Mouse (Mus musculus): Measurements from ENCODE around the gene Spns1. TPM values are rescaled to one million over a fixed set of nuclear protein-coding genes. Genes with fewer than 3 reads are reported as not detected.

Spns1 gene
- total and polyA plus RNA-seq, 3 experiments, result 36.4 to 61.7 (median 42.6) TPM

GRCm38 (mm10) chr7:126355847-126356597 is 21.2 kb downstream of the Spns1 start:
- in situ Hi-C loops (cut with MboI; ENCODE audit: low pct_ligation_motif_present, low pct_unique_long_range_greater_than_20kb, low sequenced_read_pairs), result loop anchor here (25.0 kb wide), 1 partner anchor 94 kb away; the partner anchor contains the start of gene Sbk1
- DNase-seq (ENCODE audit: extremely low read depth), result no peak
- Histone ChIP-seq H3K79me2 (replicated peaks; ENCODE audit: control insufficient read depth, extremely low read depth, insufficient read depth, poor library complexity, severe bottlenecking) (no peaks in the 10 kb centered on the region), H3K4me1 (ENCODE audit: control insufficient read depth in 1 of 2, insufficient read depth in 2 of 2) (peaks cover 0 to 7% of the 10 kb centered on the region in 2 experiments; a peak in 2 of 4 replicates), H3K27ac (ENCODE audit: insufficient read depth, low read depth) (no peak overlapping the region), H3K36me3 (replicated peaks in 1 of 2; ENCODE audit: control insufficient read depth in 1 of 2, insufficient read depth in 1 of 2, low read length in 1 of 2) (no peaks in the 10 kb centered on the region), H3K9me3 (replicated peaks; ENCODE audit: low read length) (no peaks in the 10 kb centered on the region), H3K9ac (ENCODE audit: insufficient read depth, low read depth) (no peak overlapping the region), H3K4me2 (ENCODE audit: insufficient read depth, low read depth, poor library complexity, severe bottlenecking) (no peak overlapping the region), H3K4me3 (replicated peaks in 1 of 3; ENCODE audit: low read depth in 2 of 3, low read length in 2 of 3, poor library complexity in 1 of 3) (no peak overlapping the region), H3K27me3 (replicated peaks) (no peaks in the 10 kb centered on the region)
- dilution Hi-C loops (cut with MboI; ENCODE audit: extremely low pct_ligation_motif_present, extremely low pct_unique_long_range_greater_than_20kb, low sequenced_read_pairs), result no loop called here
- no peak for TF ChIP-seq EP300 (IDR thresholded peaks at IDR 0.05; ENCODE audit: low read length)
- TF ChIP-seq IRF4 (IDR thresholded peaks at IDR 0.05; ENCODE audit: low read depth, low read length), result no peak
- TF ChIP-seq MEF2A (IDR thresholded peaks at IDR 0.05; ENCODE audit: borderline replicate concordance, low read depth, low read length), result no peak

- Histone ChIP-seq H3K9ac (ENCODE audit: insufficient read depth, low read depth) (no peak overlapping the region), H3K27me3 (replicated peaks) (peaks cover 3% of the 10 kb centered on the region), H3K4me1 (ENCODE audit: control insufficient read depth in 1 of 2, insufficient read depth in 2 of 2) (peaks cover 0 to 7% of the 10 kb centered on the region in 2 experiments; a peak in 2 of 4 replicates), H3K9me3 (replicated peaks; ENCODE audit: low read length) (no peaks in the 10 kb centered on the region), H3K79me2 (replicated peaks; ENCODE audit: control insufficient read depth, extremely low read depth, insufficient read depth, poor library complexity, severe bottlenecking) (no peaks in the 10 kb centered on the region), H3K4me2 (ENCODE audit: insufficient read depth, low read depth, poor library complexity, severe bottlenecking) (no peak overlapping the region), H3K4me3 (replicated peaks in 1 of 3; ENCODE audit: low read depth in 2 of 3, low read length in 2 of 3, poor library complexity in 1 of 3) (no peak overlapping the region), H3K27ac (ENCODE audit: insufficient read depth, low read depth) (no peak overlapping the region), H3K36me3 (replicated peaks in 1 of 2; ENCODE audit: control insufficient read depth in 1 of 2, insufficient read depth in 1 of 2, low read length in 1 of 2) (no peaks in the 10 kb centered on the region)
- TF ChIP-seq SIN3A (IDR thresholded peaks at IDR 0.05; ENCODE audit: low read length) (no peak), BHLHE40 (IDR thresholded peaks at IDR 0.05; ENCODE audit: low read depth, low read length) (no peak), NRF1 (IDR thresholded peaks at IDR 0.05; ENCODE audit: low read depth, low read length) (no peak), MYC (IDR thresholded peaks at IDR 0.05; ENCODE audit: low read depth, low read length) (no peak), RCOR1 (conservative IDR thresholded peaks at IDR 0.05; ENCODE audit: low read depth, low read length) (no peak)
- dilution Hi-C loops (cut with MboI; ENCODE audit: extremely low pct_ligation_motif_present, extremely low pct_unique_long_range_greater_than_20kb, low sequenced_read_pairs) (no loop called here), in situ Hi-C loops (cut with MboI; ENCODE audit: low pct_ligation_motif_present, low pct_unique_long_range_greater_than_20kb, low sequenced_read_pairs) (loop anchor here (25.0 kb wide), 1 partner anchor 93 kb away; the partner anchor contains the start of gene Sbk1)
- DNase-seq (ENCODE audit: extremely low read depth), result no peak
Observed at GRCm38 (mm10) chr7:126354738-126355614, 22.3 kb downstream of the Spns1 start.

GRCm38 (mm10) chr7:126353994-126354365 is 23.3 kb downstream of the Spns1 start:
- in situ Hi-C loops (cut with MboI; ENCODE audit: low pct_ligation_motif_present, low pct_unique_long_range_greater_than_20kb, low sequenced_read_pairs) (loop anchor here (25.0 kb wide), 1 partner anchor 92 kb away; the partner anchor contains the start of gene Sbk1), dilution Hi-C loops (cut with MboI; ENCODE audit: extremely low pct_ligation_motif_present, extremely low pct_unique_long_range_greater_than_20kb, low sequenced_read_pairs) (no loop called here)
- Histone ChIP-seq H3K27me3 (replicated peaks) (peaks cover 3% of the 10 kb centered on the region), H3K36me3 (replicated peaks in 1 of 2; ENCODE audit: control insufficient read depth in 1 of 2, insufficient read depth in 1 of 2, low read length in 1 of 2) (no peaks in the 10 kb centered on the region), H3K9me3 (replicated peaks; ENCODE audit: low read length) (no peaks in the 10 kb centered on the region), H3K79me2 (replicated peaks; ENCODE audit: control insufficient read depth, extremely low read depth, insufficient read depth, poor library complexity, severe bottlenecking) (no peaks in the 10 kb centered on the region), H3K4me1 (ENCODE audit: control insufficient read depth in 1 of 2, insufficient read depth in 2 of 2) (peaks cover 2 to 7% of the 10 kb centered on the region in 2 experiments; a peak in 3 of 4 replicates), H3K4me3 (replicated peaks in 1 of 3; ENCODE audit: low read depth in 2 of 3, low read length in 2 of 3, poor library complexity in 1 of 3) (no peak overlapping the region), H3K27ac (ENCODE audit: insufficient read depth, low read depth) (no peak overlapping the region), H3K4me2 (ENCODE audit: insufficient read depth, low read depth, poor library complexity, severe bottlenecking) (no peak overlapping the region), H3K9ac (ENCODE audit: insufficient read depth, low read depth) (no peak overlapping the region)
- TF ChIP-seq TCF12 (IDR thresholded peaks at IDR 0.05; ENCODE audit: low read depth, low read length), result no peak
- TF ChIP-seq HCFC1 (IDR thresholded peaks at IDR 0.05; ENCODE audit: low read depth, low read length), result no peak
- no peak for TF ChIP-seq SIN3A (IDR thresholded peaks at IDR 0.05; ENCODE audit: low read length)
- no peak for TF ChIP-seq MAFK (IDR thresholded peaks at IDR 0.05; ENCODE audit: insufficient replicate concordance, low read length)
- TF ChIP-seq RAD21 (IDR thresholded peaks at IDR 0.05; ENCODE audit: low read depth, low read length), result no peak
- no peak for TF ChIP-seq TBP (conservative IDR thresholded peaks at IDR 0.05; ENCODE audit: low read depth, low read length)
- TF ChIP-seq BHLHE40 (IDR thresholded peaks at IDR 0.05; ENCODE audit: low read depth, low read length), result no peak
- no peak for TF ChIP-seq PAX5 (IDR thresholded peaks at IDR 0.05; ENCODE audit: low read length)
- no peak for TF ChIP-seq USF1 (IDR thresholded peaks at IDR 0.05; ENCODE audit: low read depth, low read length)
- no peak for TF ChIP-seq CHD1 (IDR thresholded peaks at IDR 0.05; ENCODE audit: low read depth, low read length)
- no peak for TF ChIP-seq ELF1 (IDR thresholded peaks at IDR 0.05; ENCODE audit: low read depth, low read length)
- TF ChIP-seq MXI1 (IDR thresholded peaks at IDR 0.05; ENCODE audit: low read depth, low read length), result no peak
- TF ChIP-seq NELFE (IDR thresholded peaks at IDR 0.05; ENCODE audit: low read depth, low read length), result no peak
- TF ChIP-seq JUN (IDR thresholded peaks at IDR 0.05; ENCODE audit: insufficient read depth, low read depth, low read length), result no peak
- no peak for TF ChIP-seq ETS1 (conservative IDR thresholded peaks at IDR 0.05; ENCODE audit: low read depth, low read length)
- DNase-seq (ENCODE audit: extremely low read depth), result no peak
